ENCODE assay signal across 12 mouse cellular contexts in the genomic region with DNA sequence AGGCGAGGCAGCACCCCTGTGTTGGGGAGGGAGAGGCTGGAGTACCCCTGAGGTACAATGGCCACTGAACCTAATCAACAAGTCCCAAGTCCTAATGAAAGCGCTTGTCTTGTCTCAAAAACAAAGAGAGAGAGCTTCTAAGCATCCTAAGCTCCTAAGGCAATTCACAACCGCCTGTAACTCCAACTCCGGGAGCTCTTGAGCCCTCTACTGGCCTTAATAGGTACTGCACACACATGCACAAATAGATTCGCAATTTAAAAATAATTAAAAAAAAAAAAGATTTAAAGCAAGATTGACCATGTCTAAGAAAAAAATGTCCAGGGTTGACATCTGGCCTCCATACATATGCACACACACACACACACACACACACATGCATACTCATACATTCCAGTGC. TPM values are rescaled to one million over a fixed set of nuclear protein-coding genes. Genes with fewer than 3 reads are reported as not detected.
DNase-seq lines count a peak whose midpoint lies in the region; ATAC-seq lines count a peak whose summit lies in the region.
"Had no signal": no experiment of that assay in that cellular context is flagged by ENCODE, and none has a peak within 500 bp of the region (broad histone marks: within the 10 kb centered on the region; RNA-seq: fewer than 3 reads in every experiment).

No protein-coding gene starts in this region.

- no peak overlapping the region for H3K4me2 ChIP-seq in forebrain, embryonic 14.5 days (ENCODE audit: low read length)
- no peak overlapping the region for H3K4me2 ChIP-seq in forebrain, embryonic 15.5 days (replicated peaks)
- H3K4me2 ChIP-seq: midbrain, embryonic 12.5 days had no signal

- no peak overlapping the region for H3K4me3 ChIP-seq in forebrain, embryonic 14.5 days (ENCODE audit: low read depth, low read length)
- H3K4me3 ChIP-seq in forebrain, embryonic 15.5 days = no peak overlapping the region
- H3K4me3 ChIP-seq: midbrain, embryonic 12.5 days had no signal

- H3K9me3 ChIP-seq in forebrain, embryonic 14.5 days (replicated peaks; ENCODE audit: control insufficient read depth, low read length) = no peaks in the 10 kb centered on the region
- no peaks in the 10 kb centered on the region for H3K9me3 ChIP-seq in forebrain, embryonic 15.5 days
- H3K9me3 ChIP-seq: midbrain, embryonic 12.5 days had no signal

- no peak overlapping the region for H3K27ac ChIP-seq in forebrain, embryonic 14.5 days (ENCODE audit: low read depth, low read length)
- H3K27ac ChIP-seq in forebrain, embryonic 15.5 days (replicated peaks) = no peak overlapping the region
- H3K27ac ChIP-seq: midbrain, embryonic 12.5 days had no signal

- H3K4me1 ChIP-seq in forebrain, embryonic 14.5 days (ENCODE audit: control insufficient read depth, insufficient read depth, low read length) = no peaks in the 10 kb centered on the region
- H3K4me1 ChIP-seq in forebrain, embryonic 15.5 days = no peaks in the 10 kb centered on the region
- H3K4me1 ChIP-seq: midbrain, embryonic 12.5 days had no signal

- peak; percentile 34 for DNase-seq in forebrain, embryonic 14.5 days (ENCODE audit: low spot score)
- peak; percentile 19 for DNase-seq in lung, postnatal 36 days
- DNase-seq in lung, postnatal 4 days = no peak
- peak; percentile 33 for DNase-seq in c-Kit-positive CD71-positive TER-119-positive erythroid progenitor cells, embryonic 14.5 days (ENCODE audit: low spot score)
- peak; percentile 53 for DNase-seq in retina, postnatal 1 day
- no peak for DNase-seq in heart, adult 11 months
- DNase-seq in heart, postnatal 36 days = no peak
- DNase-seq: gastrocnemius, postnatal 25 days had no signal

- WGBS in forebrain, embryonic 14.5 days = 37% methylated on average over 5 of the region's 5 CpGs
- 42% methylated on average over 5 of the region's 5 CpGs for WGBS in forebrain, embryonic 15.5 days

- no peak for ATAC-seq in forebrain, embryonic 14.5 days
- ATAC-seq in forebrain, embryonic 15.5 days (replicated peaks) = no peak

- no peaks in the 10 kb centered on the region for H3K27me3 ChIP-seq in forebrain, embryonic 14.5 days (replicated peaks; ENCODE audit: control insufficient read depth, insufficient read depth, low read length)
- H3K27me3 ChIP-seq in forebrain, embryonic 15.5 days = peaks cover 3% of the 10 kb centered on the region; the same call in 1 of the 2 replicates
- H3K27me3 ChIP-seq: midbrain, embryonic 12.5 days had no signal

- H3K36me3 ChIP-seq in forebrain, embryonic 14.5 days (ENCODE audit: control insufficient read depth, insufficient read depth, low read length) = no peaks in the 10 kb centered on the region
- no peaks in the 10 kb centered on the region for H3K36me3 ChIP-seq in forebrain, embryonic 15.5 days
- H3K36me3 ChIP-seq: midbrain, embryonic 12.5 days had no signal

- no peak overlapping the region for H3K9ac ChIP-seq in forebrain, embryonic 14.5 days (ENCODE audit: low read length)
- no peak overlapping the region for H3K9ac ChIP-seq in forebrain, embryonic 15.5 days (replicated peaks)
- H3K9ac ChIP-seq: midbrain, embryonic 12.5 days had no signal

- intact Hi-C loops in heart, postnatal 36 days (cut with DNase I) = loop anchor here (5.0 kb wide), 1 partner anchor 221 kb away; a partner anchor contains a TSS

RNA-seq across cellular contexts. Expression of a gene that starts 8.2 kb away (rescaled TPM):
- 0.11 and 0.19 TPM in 2 replicates for polyA plus RNA-seq in forebrain, embryonic 14.5 days (2014; fragmentation: Nextera tagmentation; extraction: Ambion mirVana)
- polyA plus RNA-seq in forebrain, embryonic 15.5 days (2015; fragmentation: Nextera tagmentation; extraction: Ambion mirVana) = 0.09 and 0.28 TPM in 2 replicates
- total RNA-seq in heart, postnatal 36 days (2021) = not detected
- total RNA-seq: gastrocnemius, postnatal 25 days had no signal
- polyA plus RNA-seq: midbrain, embryonic 12.5 days had no signal

RNA-seq across cellular contexts. Expression of a gene that starts 8.6 kb away (rescaled TPM):
- not detected in 2 replicates for polyA plus RNA-seq in forebrain, embryonic 14.5 days (2014; fragmentation: Nextera tagmentation; extraction: Ambion mirVana)
- not detected in 2 replicates for polyA plus RNA-seq in forebrain, embryonic 15.5 days (2015; fragmentation: Nextera tagmentation; extraction: Ambion mirVana)
- total RNA-seq in heart, postnatal 36 days (2021) = not detected
- total RNA-seq: gastrocnemius, postnatal 25 days; layer of hippocampus, adult 8-10 months had no signal
- polyA plus RNA-seq: midbrain, embryonic 12.5 days; stomach, embryonic 14.5 days had no signal

RNA-seq across cellular contexts. Expression of a gene that starts 13.7 kb away (rescaled TPM):
- polyA plus RNA-seq in forebrain, embryonic 14.5 days (2014; fragmentation: Nextera tagmentation; extraction: Ambion mirVana) = not detected in 2 replicates
- not detected in 2 replicates for polyA plus RNA-seq in forebrain, embryonic 15.5 days (2015; fragmentation: Nextera tagmentation; extraction: Ambion mirVana)
- not detected for total RNA-seq in heart, postnatal 36 days (2021)
- total RNA-seq: gastrocnemius, postnatal 25 days; layer of hippocampus, adult 8-10 months had no signal
- polyA plus RNA-seq: midbrain, embryonic 12.5 days; stomach, embryonic 14.5 days had no signal

RNA-seq across cellular contexts. Expression of a gene that starts 30.5 kb away (rescaled TPM):
- polyA plus RNA-seq in forebrain, embryonic 14.5 days (2014; fragmentation: Nextera tagmentation; extraction: Ambion mirVana) = 9.1 and 10.4 TPM in 2 replicates
- 12.1 and 13.3 TPM in 2 replicates for polyA plus RNA-seq in forebrain, embryonic 15.5 days (2015; fragmentation: Nextera tagmentation; extraction: Ambion mirVana)
- total RNA-seq in heart, postnatal 36 days (2021) = 1 to 10 TPM; 1.9 to 3.1 TPM

RNA-seq across cellular contexts. Expression of a gene that starts 37.3 kb away (rescaled TPM):
- not detected in 2 replicates for polyA plus RNA-seq in forebrain, embryonic 14.5 days (2014; fragmentation: Nextera tagmentation; extraction: Ambion mirVana)
- not detected in 2 replicates for polyA plus RNA-seq in forebrain, embryonic 15.5 days (2015; fragmentation: Nextera tagmentation; extraction: Ambion mirVana)
- not detected for total RNA-seq in heart, postnatal 36 days (2021)
- total RNA-seq: gastrocnemius, postnatal 25 days; layer of hippocampus, adult 8-10 months had no signal
- polyA plus RNA-seq: midbrain, embryonic 12.5 days; stomach, embryonic 14.5 days had no signal

Comparison
In these comparisons a context has a peak if more than half of its experiments do, and no peak if none do; other contexts are left out.
1. DNase-seq: peak in forebrain, embryonic 14.5 days (single experiment), lung, postnatal 36 days (single experiment), c-Kit-positive CD71-positive TER-119-positive erythroid progenitor cells, embryonic 14.5 days (single experiment) and retina, postnatal 1 day (single experiment); none in lung, postnatal 4 days (0 of 2), heart, adult 11 months (single experiment) and heart, postnatal 36 days (0 of 2).